In genomic region chr10:112002544-112003215, GRCm38 (mm10) we compare ENCODE assay signal across 8 mouse cellular contexts. TPM values are rescaled to one million over a fixed set of nuclear protein-coding genes. Genes with fewer than 3 reads are reported as not detected.
DNase-seq lines count a peak whose midpoint lies in the region; ATAC-seq lines count a peak whose summit lies in the region.

Gene Glipr1 (minus strand): TSS chr10:112002631.

- ATAC-seq in megakaryocyte-erythroid progenitor cell, adult 5-6 weeks (replicated peaks; ENCODE audit: low FRiP score, low TSS enrichment, poor library complexity, severe bottlenecking), result peak; percentile 70

- DNase-seq in layer of hippocampus, adult 9-11 months, result peak; percentile 15
- no peak for DNase-seq in layer of hippocampus, adult 11-12 months (ENCODE audit: low spot score)
- DNase-seq in kidney, postnatal 25 days, result peak; percentile 56 to 74
- peak; percentile 47 to 59 for DNase-seq in thymus, postnatal 36 days
- DNase-seq in cerebellum, postnatal 10 days, result no peak
- no peak for DNase-seq in MN1 (ENCODE audit: low spot score)
- DNase-seq in retina, embryonic 14.5 days (ENCODE audit: low spot score), result no peak

RNA-seq across cellular contexts. Expression of gene Glipr1, which starts in this region (rescaled TPM):
- 15.4 and 18.4 TPM in 2 replicates for total RNA-seq in megakaryocyte-erythroid progenitor cell, adult 5-6 weeks (2014; fragmentation: Nextera tagmentation)
- 21.0 and 54.2 TPM in 2 replicates for total RNA-seq in megakaryocyte-erythroid progenitor cell, adult 5-6 weeks (2017)

Comparison
In these comparisons a context has a peak if more than half of its experiments do, and no peak if none do; other contexts are left out.
1. DNase-seq: peak in layer of hippocampus, adult 9-11 months (single experiment), kidney, postnatal 25 days (2 of 2) and thymus, postnatal 36 days (2 of 2); none in layer of hippocampus, adult 11-12 months (single experiment), cerebellum, postnatal 10 days (0 of 2), MN1 (single experiment) and retina, embryonic 14.5 days (single experiment).